12 mouse cellular contexts compared by ENCODE assay signal in genomic region chr1:89923642-89924020, GRCm38 (mm10). TPM values are rescaled to one million over a fixed set of nuclear protein-coding genes. Genes with fewer than 3 reads are reported as not detected.
DNase-seq lines count a peak whose midpoint lies in the region; ATAC-seq and TF ChIP-seq lines count a peak whose summit lies in the region.
"Had no signal": no experiment of that assay in that cellular context is flagged by ENCODE, and none has a peak within 500 bp of the region (broad histone marks: within the 10 kb centered on the region; RNA-seq: fewer than 3 reads in every experiment).

No protein-coding gene starts in this region.

- ATAC-seq in forebrain, embryonic 12.5 days (ENCODE audit: low FRiP score) = no peak
- no peak for ATAC-seq in forebrain, embryonic 15.5 days (replicated peaks)
- ATAC-seq in lung, embryonic 14.5 days (ENCODE audit: insufficient read depth) = no peak
- no peak for ATAC-seq in limb, embryonic 13.5 days (ENCODE audit: low FRiP score, low read depth)
- ATAC-seq in stomach, embryonic 14.5 days (ENCODE audit: insufficient number of reproducible peaks, insufficient read depth, low FRiP score, low read depth) = no peak
- ATAC-seq: Patski had no signal

- peaks cover 100% of the 10 kb centered on the region for H3K27me3 ChIP-seq in forebrain, embryonic 12.5 days
- peaks cover 99% of the 10 kb centered on the region for H3K27me3 ChIP-seq in forebrain, embryonic 15.5 days
- H3K27me3 ChIP-seq in lung, embryonic 14.5 days (ENCODE audit: insufficient read depth, low read length) = peaks cover 92% of the 10 kb centered on the region
- peaks cover 100% of the 10 kb centered on the region for H3K27me3 ChIP-seq in limb, embryonic 13.5 days
- H3K27me3 ChIP-seq in stomach, embryonic 14.5 days (ENCODE audit: control insufficient read depth, insufficient read depth, low read length) = peaks cover 78% of the 10 kb centered on the region

- H3K4me2 ChIP-seq in forebrain, embryonic 12.5 days = peak overlapping the region; percentile 38; the same call in 1 of the 2 replicates
- no peak overlapping the region for H3K4me2 ChIP-seq in forebrain, embryonic 15.5 days (replicated peaks)
- H3K4me2 ChIP-seq in lung, embryonic 14.5 days = peak overlapping the region; percentile 53; the same call in 1 of the 2 replicates
- H3K4me2 ChIP-seq in limb, embryonic 13.5 days (replicated peaks) = peak overlapping the region; percentile 51
- H3K4me2 ChIP-seq in stomach, embryonic 14.5 days (replicated peaks; ENCODE audit: low read depth, low read length) = 0 out of 2 replicates have a peak overlapping the region, but pooled peaks have one; percentile 13

- WGBS in forebrain, embryonic 12.5 days = 2% methylated on average over 13 of the region's 14 CpGs
- WGBS in forebrain, embryonic 15.5 days = 6% methylated on average over 14 of the region's 14 CpGs
- 13% methylated on average over 14 of the region's 14 CpGs for whole genome bisulfite sequencing in lung, embryonic 14.5 days
- 13% methylated on average over 14 of the region's 14 CpGs for WGBS in limb, embryonic 13.5 days
- 12% methylated on average over 14 of the region's 14 CpGs for WGBS in stomach, embryonic 14.5 days

- intact Hi-C loops in left cerebral cortex, postnatal 10 days (cut with DNase I) = no loop called here

- peaks cover 3% of the 10 kb centered on the region; the same call in 1 of the 2 replicates for H3K9me3 ChIP-seq in forebrain, embryonic 12.5 days
- H3K9me3 ChIP-seq in forebrain, embryonic 15.5 days = no peaks in the 10 kb centered on the region
- no peaks in the 10 kb centered on the region for H3K9me3 ChIP-seq in lung, embryonic 14.5 days (ENCODE audit: low read depth, low read length)
- H3K9me3 ChIP-seq in limb, embryonic 13.5 days = no peaks in the 10 kb centered on the region
- no peaks in the 10 kb centered on the region for H3K9me3 ChIP-seq in stomach, embryonic 14.5 days (ENCODE audit: control insufficient read depth, low read depth, low read length)

- peaks cover 44% of the 10 kb centered on the region for H3K4me1 ChIP-seq in forebrain, embryonic 12.5 days
- peaks cover 16% of the 10 kb centered on the region for H3K4me1 ChIP-seq in forebrain, embryonic 15.5 days
- no peaks in the 10 kb centered on the region for H3K4me1 ChIP-seq in lung, embryonic 14.5 days (ENCODE audit: insufficient read depth)
- peaks cover 26% of the 10 kb centered on the region for H3K4me1 ChIP-seq in limb, embryonic 13.5 days
- peaks cover 13% of the 10 kb centered on the region; the same call in 1 of the 2 replicates for H3K4me1 ChIP-seq in stomach, embryonic 14.5 days (ENCODE audit: control insufficient read depth, insufficient read depth, low read length)

- H3K4me3 ChIP-seq in forebrain, embryonic 12.5 days (replicated peaks) = no peak overlapping the region; the same call in 1 of the 2 replicates
- H3K4me3 ChIP-seq in forebrain, embryonic 15.5 days = no peak overlapping the region
- peak overlapping the region; percentile 18; the same call in 1 of the 2 replicates for H3K4me3 ChIP-seq in lung, embryonic 14.5 days (ENCODE audit: low read depth, low read length)
- H3K4me3 ChIP-seq in limb, embryonic 13.5 days = peak overlapping the region; percentile 25; the same call in 1 of the 2 replicates
- no peak overlapping the region for H3K4me3 ChIP-seq in stomach, embryonic 14.5 days (ENCODE audit: low read depth, low read length)
- H3K4me3 ChIP-seq: left cerebral cortex, adult 2 months had no signal

- H3K27ac ChIP-seq in forebrain, embryonic 12.5 days = no peak overlapping the region
- H3K27ac ChIP-seq in forebrain, embryonic 15.5 days (replicated peaks) = no peak overlapping the region
- no peak overlapping the region for H3K27ac ChIP-seq in lung, embryonic 14.5 days (ENCODE audit: low read depth)
- no peak overlapping the region for H3K27ac ChIP-seq in limb, embryonic 13.5 days
- H3K27ac ChIP-seq in stomach, embryonic 14.5 days (ENCODE audit: low read length) = no peak overlapping the region
- H3K27ac ChIP-seq: left cerebral cortex, adult 2 months had no signal

- DNase-seq in lung, embryonic 14.5 days = no peak
- DNase-seq in lung, postnatal 36 days = no peak
- DNase-seq in embryo, embryonic 9.5 days (ENCODE audit: extremely low spot score) = no peak
- no peak for DNase-seq in left cerebral cortex, postnatal 10 days (ENCODE audit: extremely low spot score in 1 of 2, low spot score in 2 of 2)
- DNase-seq: kidney, adult 11 months had no signal

- no peak for TF ChIP-seq CTCF in lung, embryonic 14.5 days (IDR thresholded peaks at IDR 0.05; ENCODE audit: low read depth)

- H3K9ac ChIP-seq in forebrain, embryonic 12.5 days = no peak overlapping the region
- no peak overlapping the region for H3K9ac ChIP-seq in forebrain, embryonic 15.5 days (replicated peaks)
- no peak overlapping the region for H3K9ac ChIP-seq in lung, embryonic 14.5 days
- H3K9ac ChIP-seq in limb, embryonic 13.5 days = no peak overlapping the region
- H3K9ac ChIP-seq in stomach, embryonic 14.5 days (replicated peaks; ENCODE audit: low read depth, low read length) = no peak overlapping the region

- H3K36me3 ChIP-seq in forebrain, embryonic 12.5 days (replicated peaks) = no peaks in the 10 kb centered on the region
- no peaks in the 10 kb centered on the region for H3K36me3 ChIP-seq in forebrain, embryonic 15.5 days
- H3K36me3 ChIP-seq in lung, embryonic 14.5 days (ENCODE audit: insufficient read depth) = no peaks in the 10 kb centered on the region
- no peaks in the 10 kb centered on the region for H3K36me3 ChIP-seq in limb, embryonic 13.5 days
- no peaks in the 10 kb centered on the region for H3K36me3 ChIP-seq in stomach, embryonic 14.5 days (ENCODE audit: control insufficient read depth, insufficient read depth, low read length)

RNA-seq across cellular contexts. Expression of gene Gbx2, which starts 7.3 kb away (rescaled TPM):
- polyA plus RNA-seq in forebrain, embryonic 12.5 days (2016; fragmentation: Nextera tagmentation; extraction: Ambion mirVana) = 26.9 and 28.0 TPM in 2 replicates
- polyA plus RNA-seq in forebrain, embryonic 15.5 days (2015; fragmentation: Nextera tagmentation; extraction: Ambion mirVana) = 9.3 and 15.0 TPM in 2 replicates
- 0.11 and 0.17 TPM in 2 replicates for polyA plus RNA-seq in lung, embryonic 14.5 days (2014; fragmentation: Nextera tagmentation; extraction: Ambion mirVana)
- polyA plus RNA-seq in limb, embryonic 13.5 days (2015; fragmentation: Nextera tagmentation; extraction: Ambion mirVana) = 0.11 and 0.31 TPM in 2 replicates
- polyA plus RNA-seq in stomach, embryonic 14.5 days (2014; fragmentation: Nextera tagmentation; extraction: Ambion mirVana) = 0.35 TPM in 1 of 2 replicates, not detected in the other
- total RNA-seq in left cerebral cortex, postnatal 10 days (2021) = under 1 TPM; 0.20 to 0.64 TPM
- polyA plus RNA-seq: stomach, embryonic 16.5 days had no signal

Comparison
In these comparisons a context has a peak if more than half of its experiments do, and no peak if none do; other contexts are left out.
1. H3K4me3 ChIP-seq: peak in lung, embryonic 14.5 days (single experiment) and limb, embryonic 13.5 days (single experiment); none in forebrain, embryonic 12.5 days (single experiment), forebrain, embryonic 15.5 days (single experiment) and stomach, embryonic 14.5 days (single experiment).